Mouse (Mus musculus): ENCODE data around the gene Klrb1a. TPM values are rescaled to one million over a fixed set of nuclear protein-coding genes. Genes with fewer than 3 reads are reported as not detected.

The Klrb1a gene
- polyA plus RNA-seq (2017; shearing (Covaris generic)), result not detected

GRCm38 (mm10) chr6:128623433-128623832, at the start of gene Klrb1a:
TSS of gene Klrb1a (minus strand) at chr6:128623533.

GRCm38 (mm10) chr6:128662206-128662605, 38.9 kb upstream of the Klrb1a start, which contains the start of gene Clec2h:
TSS of gene Clec2h (plus strand) at chr6:128662385.

GRCm38 (mm10) chr6:128581508-128581907, 41.8 kb downstream of the Klrb1a start, which contains the start of gene A2ml1:
TSS of gene A2ml1 (minus strand) at chr6:128581608.

Other genes starting within 250 kb of the Klrb1a start
- not detected for gene Tex52, start 248.1 kb downstream of the Klrb1a start, polyA plus RNA-seq (2017; shearing (Covaris generic))
- gene Gm44596, start 248.0 kb downstream of the Klrb1a start, polyA plus RNA-seq (2017; shearing (Covaris generic)), result not detected
- gene Nrip2, start 224.2 kb downstream of the Klrb1a start, polyA plus RNA-seq (2017; shearing (Covaris generic)), result 0.67 TPM
- gene Itfg2, start 198.6 kb downstream of the Klrb1a start, polyA plus RNA-seq (2017; shearing (Covaris generic)), result 23.8 TPM
- gene Fkbp4, start 184.9 kb downstream of the Klrb1a start, polyA plus RNA-seq (2017; shearing (Covaris generic)), result 151 TPM
- gene Pzp, start 96.8 kb downstream of the Klrb1a start, polyA plus RNA-seq (2017; shearing (Covaris generic)), result not detected
- 0.61 TPM for gene A2ml1, start 41.9 kb downstream of the Klrb1a start, polyA plus RNA-seq (2017; shearing (Covaris generic))
- not detected for gene Clec2h, start 38.9 kb upstream of the Klrb1a start, polyA plus RNA-seq (2017; shearing (Covaris generic))
- not detected for gene Klrb1, start 99.5 kb upstream of the Klrb1a start, polyA plus RNA-seq (2017; shearing (Covaris generic))
- 23.2 TPM for gene Klrb1c, start 165.7 kb upstream of the Klrb1a start, polyA plus RNA-seq (2017; shearing (Covaris generic))
- not detected for gene Gm44511, start 202.8 kb upstream of the Klrb1a start, polyA plus RNA-seq (2017; shearing (Covaris generic))
- gene Klrb1b, start 202.8 kb upstream of the Klrb1a start, polyA plus RNA-seq (2017; shearing (Covaris generic)), result 4.1 TPM

All from effector memory CD4-positive, alpha-beta T cell, adult 7 months (primary cell).